Mouse (Mus musculus): ENCODE measurements around the gene Uspl1.

The Uspl1 gene

DNA sequence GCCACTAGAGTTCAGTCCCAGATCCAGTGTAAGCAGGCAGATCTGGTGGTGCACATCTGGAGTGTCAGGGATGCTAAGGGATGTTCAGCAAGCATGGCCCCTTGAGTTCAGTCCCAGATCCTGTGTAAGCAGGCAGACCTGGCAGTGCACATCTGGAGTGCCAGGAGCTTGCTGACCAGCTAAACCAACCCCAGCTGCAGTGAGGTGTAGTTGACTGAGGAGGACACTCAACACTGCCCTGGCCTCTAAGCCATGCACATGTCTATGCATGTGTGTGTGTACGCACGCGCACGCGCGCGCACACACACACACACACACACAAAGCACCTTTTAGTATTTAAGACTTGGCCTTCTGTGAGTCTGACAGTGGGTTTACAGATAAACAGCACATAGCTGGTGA is 31.4 kb downstream of the Uspl1 start:
- DNase-seq, result no peak

DNA sequence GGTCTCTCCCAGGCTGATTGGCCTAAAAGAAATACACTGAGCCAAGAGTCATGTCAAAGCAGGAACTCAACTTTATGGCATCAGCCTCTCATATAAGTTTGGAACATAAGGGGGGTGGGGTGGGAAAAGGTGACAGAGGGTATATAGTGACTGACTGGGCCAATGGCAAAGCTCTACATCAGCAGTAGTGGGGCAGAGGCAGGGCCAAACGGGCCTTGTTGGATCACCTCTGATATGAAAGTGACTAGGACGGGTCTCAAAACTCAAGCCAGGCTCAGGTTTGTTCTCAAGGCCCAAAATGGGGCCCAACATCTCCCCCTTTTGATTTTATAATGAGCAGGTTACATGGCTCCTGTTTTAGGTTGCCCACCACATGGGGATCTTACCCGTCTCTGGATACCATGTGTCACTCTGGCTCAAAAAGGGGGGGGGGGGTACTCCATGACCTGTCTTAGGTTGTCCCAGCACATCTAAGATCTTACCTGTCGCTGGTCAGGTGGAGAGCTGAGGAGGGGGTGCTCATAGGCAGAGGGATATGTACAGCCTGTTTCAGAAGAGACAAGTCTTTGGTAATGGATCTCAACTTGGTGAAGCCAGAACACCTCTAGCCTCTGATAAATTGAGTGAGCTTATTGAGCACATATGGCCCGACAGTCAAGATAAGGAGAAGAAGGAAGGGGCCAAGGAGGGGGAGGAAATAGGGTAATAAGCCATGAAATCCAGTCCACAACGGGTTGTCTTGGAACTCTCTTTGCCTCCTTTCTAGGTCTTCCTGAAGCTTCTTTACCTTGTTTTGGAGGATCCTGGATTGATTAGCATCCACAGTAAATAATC is 33.6 kb downstream of the Uspl1 start:
- DNase-seq, result no peak

DNA sequence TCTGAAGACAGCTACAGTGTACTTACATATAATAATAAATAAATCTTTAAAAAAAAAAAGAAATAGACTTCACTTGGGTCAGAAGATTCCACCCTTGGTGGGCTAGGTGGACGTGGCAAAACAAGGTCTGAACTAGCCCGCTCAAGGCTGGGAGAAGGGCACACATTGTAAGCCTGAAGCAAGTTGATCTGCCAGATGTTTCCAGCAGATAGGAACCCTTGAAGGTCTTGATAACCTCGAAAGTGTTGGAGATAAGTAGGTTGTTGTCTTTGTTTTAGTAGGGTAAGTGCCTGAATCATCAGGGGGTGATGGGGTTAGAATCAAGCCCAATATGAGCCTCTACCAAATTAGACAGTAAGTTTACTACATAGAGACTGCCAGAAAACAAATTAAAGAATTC is 35.3 kb downstream of the Uspl1 start:
- DNase-seq, result no peak

DNA sequence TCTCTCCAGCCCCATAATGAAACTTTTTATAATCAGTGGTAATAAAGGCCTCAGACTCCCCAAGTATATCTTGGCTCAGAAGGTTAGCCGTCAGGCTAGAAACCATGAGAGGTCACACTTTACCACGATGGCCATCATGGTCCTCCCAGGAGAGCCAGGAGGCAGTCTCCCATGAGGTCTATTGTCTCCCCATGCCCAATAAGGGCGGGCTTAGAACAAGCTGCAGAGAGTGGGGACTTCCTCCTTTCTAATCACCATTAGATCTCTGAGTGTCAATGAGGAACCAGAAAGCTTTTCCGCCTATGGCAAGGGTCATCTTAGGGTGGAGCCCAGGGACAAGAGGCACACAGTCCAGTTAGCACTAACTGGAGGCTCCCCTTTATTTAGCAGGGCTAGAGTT is 37.2 kb downstream of the Uspl1 start:
- DNase-seq, result no peak

DNA sequence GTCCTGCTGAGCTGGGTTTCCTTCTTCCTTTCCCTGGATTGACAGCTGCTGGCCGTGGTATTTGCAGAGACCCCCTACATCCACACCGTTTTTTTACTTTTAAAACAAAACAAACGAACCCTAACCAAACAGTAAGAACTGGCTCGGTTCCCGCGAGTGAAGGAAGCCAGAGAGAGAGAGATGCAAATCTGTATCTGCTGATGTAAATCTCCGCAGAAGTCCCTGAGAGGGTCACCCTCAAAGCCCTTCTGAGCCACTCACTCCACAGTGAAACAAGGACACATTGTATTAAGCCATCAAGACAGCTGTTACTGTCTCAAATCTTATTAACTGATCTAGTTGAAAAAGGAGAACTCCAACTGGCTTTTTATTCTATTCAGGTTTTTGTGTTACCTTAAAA is 40.5 kb downstream of the Uspl1 start:
- peak; percentile 33 for DNase-seq

DNA sequence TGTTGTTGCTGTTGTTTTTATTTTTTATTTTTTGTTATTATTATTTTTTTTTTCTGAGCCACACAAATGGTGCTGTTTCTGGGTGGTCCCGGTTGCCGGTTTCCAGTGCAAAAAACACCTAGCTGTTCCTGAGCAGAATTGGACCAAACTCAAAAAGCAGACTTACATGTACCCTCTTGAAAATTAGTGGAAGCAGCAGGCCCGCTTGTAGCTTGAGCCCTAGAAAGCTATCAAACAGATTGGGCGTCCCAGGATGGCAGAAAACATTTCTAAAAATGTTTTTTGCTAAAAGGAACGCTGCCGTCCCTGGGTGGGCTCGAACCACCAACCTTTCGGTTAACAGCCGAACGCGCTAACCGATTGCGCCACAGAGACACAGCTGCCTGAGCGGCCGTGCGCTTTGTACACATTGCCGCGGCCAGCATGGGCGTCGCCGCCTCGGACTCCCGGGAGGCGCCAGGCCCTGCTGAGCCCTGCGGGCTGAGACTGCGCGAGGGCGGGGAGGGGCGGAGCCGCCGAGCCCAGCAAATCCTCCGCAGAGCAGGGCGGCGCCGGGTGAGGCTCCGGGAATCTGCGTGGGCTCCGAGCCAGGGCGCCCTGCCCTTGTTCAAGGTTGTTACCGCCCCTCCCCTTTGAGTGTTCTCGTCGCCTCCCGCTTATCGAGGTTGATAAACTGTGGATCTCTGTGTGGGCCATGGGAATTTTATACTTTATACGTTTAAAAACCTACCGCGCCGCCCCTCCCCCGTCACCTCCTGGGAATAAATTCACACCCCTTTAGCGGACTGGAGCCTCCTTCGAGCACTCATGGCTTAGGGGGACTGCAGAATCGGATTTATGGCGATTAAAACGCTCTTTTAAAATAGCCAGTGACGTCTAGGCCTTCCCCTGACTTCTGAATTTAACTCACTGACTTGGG is 44.8 kb downstream of the Uspl1 start:
- DNase-seq, result peak; percentile 97

DNA sequence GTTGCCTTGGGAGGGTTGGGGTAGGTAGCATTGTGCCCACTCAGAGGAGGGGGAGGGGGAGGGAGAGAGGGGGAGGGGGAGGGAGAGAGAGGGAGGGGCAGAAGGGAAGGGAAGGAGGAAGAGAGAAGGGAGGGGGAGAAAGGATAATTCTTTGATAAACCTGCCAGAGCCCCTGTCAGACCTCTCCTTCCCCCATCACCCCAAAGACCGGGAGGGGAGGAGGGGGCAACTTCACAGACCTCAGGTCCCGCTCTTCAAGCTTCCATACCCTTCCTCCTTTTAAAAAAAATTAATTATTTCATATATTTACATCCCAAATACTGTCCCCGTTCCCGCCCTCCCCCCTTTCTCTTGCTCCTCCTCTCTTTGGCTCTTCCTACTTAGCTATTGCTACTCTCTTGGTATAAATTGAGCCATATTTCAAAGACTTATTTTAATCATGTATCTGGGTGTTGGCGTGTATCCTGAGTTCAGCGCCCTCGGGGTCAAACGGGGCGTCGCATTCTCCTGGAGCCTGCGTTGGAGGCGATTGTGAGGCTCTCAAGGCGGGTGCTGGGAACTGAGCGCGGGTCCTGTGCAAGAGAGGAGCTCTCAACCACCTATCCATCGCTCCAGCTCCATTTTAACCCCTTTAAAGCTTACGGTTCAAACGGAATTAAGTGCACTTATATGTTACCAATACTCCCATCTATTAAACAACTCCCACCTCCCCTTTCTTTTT is 45.6 kb downstream of the Uspl1 start:
- no peak for DNase-seq

DNA sequence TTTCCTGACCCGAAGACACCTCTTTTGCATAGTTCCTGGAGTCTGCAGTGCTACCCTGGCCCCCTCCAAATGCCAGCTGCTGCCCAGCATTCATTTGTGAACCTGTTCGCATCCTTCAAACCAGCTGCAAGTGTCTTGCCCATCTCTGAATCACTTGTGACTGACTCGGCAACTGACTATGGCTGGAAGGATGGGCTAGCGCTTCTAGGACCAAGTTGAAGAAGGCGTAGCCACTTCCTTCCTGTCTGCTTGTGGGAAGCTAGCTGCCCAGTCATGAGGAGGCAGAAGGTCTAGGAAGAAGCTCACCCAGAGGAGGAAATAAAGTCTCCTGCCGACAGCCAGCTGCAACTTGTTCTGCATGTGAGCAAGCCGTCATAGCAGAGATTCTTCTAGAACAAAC is 50.9 kb downstream of the Uspl1 start:
- DNase-seq, result no peak

DNA sequence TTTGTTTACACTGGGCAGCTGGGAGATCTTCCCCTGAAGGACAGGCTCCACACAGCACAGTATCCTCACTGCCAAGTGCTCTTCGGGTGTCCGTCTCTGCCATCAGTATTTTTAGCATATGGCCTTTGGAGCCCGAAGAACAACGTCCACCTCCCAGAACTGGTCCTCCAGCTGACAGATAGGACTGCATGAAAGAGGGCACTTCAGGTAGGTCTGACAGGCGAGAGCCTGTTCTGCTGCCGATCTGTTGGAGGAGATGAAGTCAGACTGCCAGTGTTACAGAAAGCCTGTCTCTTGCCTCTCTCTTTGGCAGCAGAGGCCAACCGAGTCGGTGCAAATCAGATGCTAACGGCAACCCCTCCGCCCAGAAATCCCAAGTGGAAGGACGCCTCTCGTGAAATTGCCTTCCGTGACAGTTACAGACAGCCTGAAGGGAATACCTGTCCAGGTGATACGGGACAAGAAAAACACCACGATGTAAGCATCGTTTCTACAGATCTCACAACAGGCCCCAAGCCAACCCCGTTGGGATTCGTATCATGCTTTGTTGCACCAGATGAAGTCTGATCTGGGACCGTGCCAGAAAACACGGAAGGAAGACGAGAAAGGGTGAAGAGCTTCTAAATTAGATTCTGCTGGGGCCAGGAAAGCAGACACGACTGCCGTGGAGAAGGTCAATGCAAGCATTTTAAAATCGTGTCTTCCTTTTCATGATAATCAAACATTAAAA is 53.2 kb downstream of the Uspl1 start:
- DNase-seq, result no peak

DNA sequence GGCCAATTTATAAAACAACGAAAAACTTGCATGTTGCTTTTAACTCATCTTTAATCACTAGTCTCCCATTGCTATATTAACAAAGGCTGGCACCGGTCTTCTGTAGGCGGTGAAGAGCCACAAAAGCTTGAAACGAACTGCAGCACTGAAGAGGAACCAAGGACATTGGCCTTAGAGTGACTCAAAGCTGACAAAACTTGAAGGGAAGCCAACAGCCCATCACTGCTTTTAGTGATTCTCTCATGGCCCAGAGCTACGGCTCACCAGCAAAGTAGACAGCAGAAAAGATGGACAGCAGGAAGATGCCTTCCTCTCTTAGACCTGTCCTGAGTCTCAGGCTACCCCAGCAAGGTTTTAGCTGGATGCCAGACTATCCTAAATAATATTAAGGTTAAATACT is 58.3 kb downstream of the Uspl1 start:
- no peak for DNase-seq

DNA sequence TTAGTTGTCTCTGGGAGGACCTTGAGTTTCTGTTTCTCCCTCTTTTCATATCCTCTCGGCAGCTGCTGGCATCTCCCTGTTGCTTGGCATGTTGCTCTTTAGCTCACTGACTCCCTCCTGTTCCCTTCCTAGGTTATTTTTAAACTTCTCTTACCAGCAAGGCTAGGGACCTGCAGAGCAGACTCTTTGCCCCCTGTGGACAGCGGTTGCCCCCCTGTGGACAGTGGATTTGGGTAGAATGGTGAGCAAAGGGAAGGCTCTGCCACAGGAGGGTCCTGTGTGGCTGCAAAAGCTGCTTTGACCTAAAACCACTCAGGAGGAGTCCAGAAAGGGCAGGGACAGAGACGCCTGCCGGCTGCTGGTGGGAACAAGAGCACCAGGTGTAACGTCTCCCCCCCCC is 58.9 kb downstream of the Uspl1 start:
- DNase-seq, result no peak

DNA sequence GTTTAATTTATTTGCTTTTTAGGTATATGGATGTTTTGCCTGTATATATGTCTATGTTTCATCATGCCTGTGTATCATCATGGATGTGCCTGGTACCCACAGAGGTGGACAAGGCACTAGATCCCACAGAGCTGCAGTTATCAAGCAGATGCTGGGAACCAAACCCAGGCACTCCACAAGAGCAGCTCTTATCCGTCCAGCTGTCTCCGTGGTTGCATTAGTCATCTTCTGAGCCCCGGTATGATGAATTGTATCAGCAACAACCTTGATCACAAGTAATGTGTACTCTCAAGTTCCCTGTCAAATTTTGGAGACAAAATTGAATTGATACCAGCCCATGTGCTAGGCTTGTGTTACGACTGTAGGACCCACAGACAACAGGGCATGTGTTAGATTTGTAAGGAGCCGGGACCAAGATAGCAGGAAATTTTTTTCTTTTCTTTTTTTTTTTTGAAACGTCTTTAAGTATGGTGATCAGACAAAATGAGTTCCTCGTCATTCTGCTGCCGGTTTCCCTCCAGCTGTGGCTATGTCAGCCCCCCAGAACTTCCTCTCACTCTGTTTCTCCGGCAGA is 61.3 kb downstream of the Uspl1 start:
- no peak for DNase-seq

DNA sequence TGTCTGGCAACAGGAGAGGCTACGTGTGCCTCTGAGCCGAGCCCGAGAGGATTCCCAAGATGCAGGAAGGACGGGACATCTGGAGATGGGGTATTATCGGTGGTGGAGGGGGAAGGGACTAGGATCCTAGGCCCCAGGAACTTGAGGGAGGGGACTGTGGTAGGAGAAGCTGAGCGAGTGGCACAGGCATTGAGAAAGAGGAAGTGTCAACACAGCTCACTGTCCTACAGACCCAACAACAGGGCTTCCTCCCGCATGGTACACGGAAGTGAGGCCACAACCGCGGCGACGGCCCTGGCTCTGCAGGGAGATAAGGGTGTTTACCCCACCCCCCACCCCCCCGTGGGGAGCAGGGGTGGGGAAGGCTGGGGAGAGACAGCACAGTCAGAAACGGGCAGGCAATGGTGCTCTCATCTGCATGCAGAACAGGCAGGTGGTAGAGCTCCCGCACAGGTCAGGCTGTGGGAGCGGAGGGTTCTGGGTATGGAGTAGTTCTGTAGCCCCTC is 61.9 kb downstream of the Uspl1 start:
- DNase-seq, result no peak

DNA sequence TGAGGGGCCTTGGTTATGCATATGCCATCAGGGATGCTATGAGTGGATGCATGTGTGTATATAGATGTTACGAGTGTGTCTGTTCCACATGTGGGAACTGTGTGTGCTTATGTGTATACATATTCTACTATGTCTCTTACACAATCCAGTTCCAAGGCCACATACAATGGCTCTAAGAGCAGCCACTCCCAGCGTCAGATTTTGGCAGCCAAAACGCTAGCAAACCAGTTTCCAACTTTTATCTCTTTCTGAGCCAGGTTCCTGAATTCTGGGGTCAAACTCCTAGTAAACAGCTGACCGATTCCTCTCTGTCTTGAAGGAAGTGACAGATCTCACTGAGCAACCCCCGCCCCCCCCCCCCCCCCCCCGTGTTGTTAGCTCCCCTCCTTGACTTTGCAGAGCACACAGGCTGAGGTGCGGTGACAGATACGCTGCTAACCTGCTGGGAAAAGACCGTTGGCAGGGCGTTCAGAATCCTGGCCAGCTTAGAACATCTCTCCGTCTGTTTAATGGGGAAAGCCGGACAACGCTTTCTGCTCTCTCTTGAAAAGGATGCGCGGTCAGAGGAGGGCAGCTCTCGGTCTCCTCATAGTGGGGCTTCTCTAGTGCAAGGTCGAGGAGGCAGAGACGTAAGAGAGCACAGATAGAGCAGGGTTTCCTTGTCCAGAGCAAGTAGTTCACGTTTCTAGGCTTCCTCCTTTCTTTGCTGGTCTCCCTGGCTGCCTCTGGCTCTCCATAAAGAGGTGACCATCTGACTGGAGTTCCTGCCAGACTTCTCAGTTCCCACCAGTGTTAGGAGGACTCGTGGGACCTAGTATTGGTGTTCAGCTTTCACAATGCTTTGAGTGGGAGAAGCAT is 63.1 kb downstream of the Uspl1 start:
- no peak for DNase-seq

DNA sequence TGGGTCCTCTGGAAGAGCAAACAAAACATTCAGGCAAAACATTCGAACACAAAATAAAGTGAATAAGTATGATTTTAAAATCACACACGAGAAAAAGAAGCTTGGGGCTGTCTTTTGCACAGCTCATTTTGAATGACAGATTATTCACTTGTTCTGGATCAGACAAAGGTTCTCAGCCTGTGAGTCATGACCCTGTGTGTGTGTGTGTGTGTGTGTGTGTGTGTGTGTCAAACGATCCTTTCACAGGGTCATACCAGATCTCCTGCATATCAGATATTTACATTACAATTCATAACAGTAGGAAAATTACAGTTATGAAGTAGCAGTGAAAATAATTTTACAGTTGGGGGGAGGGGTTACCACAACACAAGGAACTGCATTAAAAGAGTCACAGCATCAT is 68.2 kb downstream of the Uspl1 start:
- no peak for DNase-seq

DNA sequence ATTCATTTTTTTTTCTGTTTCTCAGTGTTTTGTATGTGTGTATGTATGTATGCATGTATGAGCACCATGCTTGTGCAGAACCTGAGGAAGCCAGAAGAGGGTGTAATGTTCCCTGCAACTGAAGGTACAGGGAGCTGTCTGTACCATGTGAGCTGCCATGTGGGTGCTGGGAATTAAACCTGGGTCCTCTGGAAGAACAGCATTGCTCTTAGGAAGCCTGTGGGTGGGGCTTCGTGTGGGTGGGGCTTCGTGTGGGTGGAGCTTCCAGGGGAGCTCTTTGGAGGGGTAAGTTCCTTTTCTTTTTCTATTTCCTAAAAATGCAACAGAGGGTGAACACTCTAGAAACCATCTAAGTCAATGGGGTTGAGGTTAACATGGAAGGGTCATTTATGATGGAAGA is 69.3 kb downstream of the Uspl1 start:
- no peak for DNase-seq

DNA sequence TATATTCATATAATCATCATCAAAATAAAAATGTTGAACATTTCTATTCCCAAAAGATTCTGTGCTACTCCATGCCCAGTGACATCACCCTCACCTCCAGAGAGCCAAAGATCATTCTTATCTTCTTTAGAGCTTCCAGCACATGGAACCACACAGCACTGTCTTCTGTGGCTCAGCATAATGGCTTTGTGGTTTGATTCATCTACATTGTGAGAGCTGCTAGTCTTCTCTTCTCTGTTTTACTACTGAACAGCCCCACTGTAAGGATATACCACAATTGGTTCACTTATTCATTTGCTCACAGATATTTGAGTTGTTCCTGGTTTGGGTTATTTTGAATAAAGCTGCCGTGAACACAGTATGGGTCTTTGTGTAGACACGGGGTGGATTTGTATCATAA is 71.4 kb downstream of the Uspl1 start:
- DNase-seq, result no peak

DNA sequence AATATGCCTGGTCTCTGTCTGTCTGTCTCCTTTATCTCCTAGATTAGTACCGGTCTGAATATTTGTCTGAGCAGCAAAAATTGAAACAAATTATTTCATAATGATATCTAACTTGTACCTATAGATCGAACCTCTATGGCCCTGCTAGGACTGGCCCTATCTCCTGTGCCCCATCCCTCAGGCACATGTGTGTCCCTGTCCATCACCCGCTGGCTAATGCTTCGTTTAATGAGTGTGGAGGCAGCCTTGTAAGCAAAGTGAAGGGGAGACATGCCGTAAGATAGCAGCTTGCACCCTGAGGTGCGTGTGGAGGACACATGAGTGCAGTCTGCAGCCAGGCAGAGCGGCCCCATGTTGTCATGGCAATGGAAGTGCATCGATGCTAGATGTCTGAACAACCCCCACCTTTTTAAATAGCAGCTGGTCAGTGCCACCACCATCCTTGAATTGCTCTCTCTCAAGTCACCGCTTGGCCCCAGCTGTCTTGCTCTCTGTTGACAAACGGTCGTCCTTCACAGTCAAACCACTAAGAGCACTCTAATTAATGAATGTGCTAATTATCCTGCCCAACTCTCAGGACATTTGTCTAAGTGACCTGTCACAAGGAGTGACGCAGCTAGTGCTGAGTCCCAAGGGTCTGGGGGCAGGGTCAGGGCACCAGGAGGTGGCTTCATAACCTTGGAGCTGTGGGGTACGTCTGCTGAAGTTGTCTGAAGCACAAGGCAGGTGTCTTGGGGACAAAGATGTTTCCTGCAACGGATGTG is 73.5 kb downstream of the Uspl1 start:
- DNase-seq, result no peak

DNA sequence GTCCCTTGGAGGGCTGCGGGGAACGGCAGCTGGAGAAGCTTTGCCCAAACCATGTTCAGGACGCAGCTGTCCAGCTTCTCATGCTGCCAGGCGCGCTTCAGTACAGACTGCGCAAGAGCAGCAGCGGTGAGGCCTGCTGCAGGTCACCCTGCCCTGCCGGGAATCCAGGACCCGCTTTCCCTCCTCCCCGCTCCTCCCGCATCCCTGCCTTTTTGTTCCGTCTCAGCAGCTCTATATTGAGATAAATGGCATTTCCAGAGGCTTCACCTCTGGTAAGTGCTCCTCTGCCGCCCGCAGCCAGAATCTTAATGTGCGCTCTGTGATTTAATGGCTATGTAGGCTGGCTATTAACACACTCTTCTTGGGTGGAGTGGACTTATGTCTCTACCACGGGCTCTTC is 74.9 kb downstream of the Uspl1 start:
- no peak for DNase-seq

DNA sequence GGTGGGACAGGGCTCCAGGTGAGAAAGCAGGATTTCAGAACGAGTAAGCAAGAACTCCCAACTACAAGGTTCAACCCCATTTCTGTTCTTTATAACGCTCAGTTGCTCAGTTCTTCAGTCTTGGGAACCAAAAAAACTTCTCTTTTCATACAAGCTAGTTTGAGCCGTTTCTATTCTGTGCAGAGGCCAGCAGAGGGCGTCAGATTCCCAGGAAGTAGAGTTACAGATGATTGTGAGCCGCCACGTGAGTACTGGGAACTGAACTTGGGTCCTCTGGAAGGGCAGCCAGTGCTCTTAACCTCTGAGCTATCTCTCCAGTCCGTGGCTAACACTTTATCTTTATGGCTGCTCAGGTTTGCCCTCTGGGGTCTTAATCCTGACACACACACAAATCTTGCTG is 77.3 kb downstream of the Uspl1 start:
- no peak for DNase-seq

Data from right cerebral cortex, postnatal 4 days (tissue).